Mouse (Mus musculus): ENCODE data around the gene Snx14. TPM values are rescaled to one million over a fixed set of nuclear protein-coding genes. Genes with fewer than 3 reads are reported as not detected.
"Not testable (repeated sequence)": the region's sequence is repeated elsewhere in the genome, so short reads cannot be mapped to it uniquely, and the experiment has no call there.

Snx14 gene
- polyA plus RNA-seq, 1 experiment from 2014 or later: 21.5 TPM

GRCm38 (mm10) chr9:88461017-88461416, 22.3 kb upstream of the Snx14 start:
- H3K27ac ChIP-seq (replicated peaks; ENCODE audit: low read depth, low read length); H3K27me3 ChIP-seq (ENCODE audit: control insufficient read depth, insufficient read depth, low read length); H3K4me2 ChIP-seq (ENCODE audit: low read depth, severe bottlenecking); H3K4me3 ChIP-seq (ENCODE audit: low read depth, low read length); DNase-seq (ENCODE audit: low spot score); ATAC-seq (ENCODE audit: insufficient number of reproducible peaks, low FRiP score, low TSS enrichment, low read depth); H3K9me3 ChIP-seq (ENCODE audit: control insufficient read depth, low read length); H3K4me1 ChIP-seq (ENCODE audit: control insufficient read depth, insufficient read depth, low read length); H3K9ac ChIP-seq (ENCODE audit: low read length): not testable (repeated sequence)
- WGBS: 92% methylated on average over 2 of the region's 4 CpGs
- peaks cover 12% of the 10 kb centered on the region for H3K36me3 ChIP-seq (ENCODE audit: control insufficient read depth, insufficient read depth, low read length)

GRCm38 (mm10) chr9:88439991-88440390, 1.2 kb upstream of the Snx14 start:
- ATAC-seq (ENCODE audit: insufficient number of reproducible peaks, low FRiP score, low TSS enrichment, low read depth): no peak
- Histone ChIP-seq H3K27ac (replicated peaks; ENCODE audit: low read depth, low read length) (no peak overlapping the region), H3K9ac (ENCODE audit: low read length) (no peak overlapping the region), H3K4me1 (ENCODE audit: control insufficient read depth, insufficient read depth, low read length) (no peaks in the 10 kb centered on the region), H3K27me3 (ENCODE audit: control insufficient read depth, insufficient read depth, low read length) (no peaks in the 10 kb centered on the region), H3K4me2 (ENCODE audit: low read depth, severe bottlenecking) (no peak overlapping the region), H3K36me3 (ENCODE audit: control insufficient read depth, insufficient read depth, low read length) (no peaks in the 10 kb centered on the region; the same call in 1 of the 2 replicates), H3K9me3 (ENCODE audit: control insufficient read depth, low read length) (no peaks in the 10 kb centered on the region), H3K4me3 (ENCODE audit: low read depth, low read length) (no peak overlapping the region)
- 31% methylated on average over 5 of the region's 5 CpGs for WGBS
- no peak for DNase-seq (ENCODE audit: low spot score)

- ATAC-seq (ENCODE audit: insufficient number of reproducible peaks, low FRiP score, low TSS enrichment, low read depth): no peak
- Histone ChIP-seq H3K36me3 (ENCODE audit: control insufficient read depth, insufficient read depth, low read length) (no peaks in the 10 kb centered on the region), H3K4me1 (ENCODE audit: control insufficient read depth, insufficient read depth, low read length) (no peaks in the 10 kb centered on the region), H3K27me3 (ENCODE audit: control insufficient read depth, insufficient read depth, low read length) (no peaks in the 10 kb centered on the region), H3K4me3 (ENCODE audit: low read depth, low read length) (peak overlapping the region; percentile 64), H3K4me2 (ENCODE audit: low read depth, severe bottlenecking) (peak overlapping the region; percentile 89), H3K9me3 (ENCODE audit: control insufficient read depth, low read length) (no peaks in the 10 kb centered on the region), H3K27ac (replicated peaks; ENCODE audit: low read depth, low read length) (peak overlapping the region; percentile 53; the same call in 1 of the 2 replicates), H3K9ac (ENCODE audit: low read length) (peak overlapping the region; percentile 74)
- no peak for DNase-seq (ENCODE audit: low spot score)
- WGBS: under 1% methylated on average over 17 of the region's 17 CpGs
Measured at GRCm38 (mm10) chr9:88439238-88439600, 461 bp upstream of the Snx14 start.

GRCm38 (mm10) chr9:88438237-88438554, 562 bp downstream of the Snx14 start:
- no peaks in the 10 kb centered on the region for H3K27me3 ChIP-seq (ENCODE audit: control insufficient read depth, insufficient read depth, low read length)
- WGBS: 1% methylated on average over 15 of the region's 15 CpGs
- no peaks in the 10 kb centered on the region for H3K36me3 ChIP-seq (ENCODE audit: control insufficient read depth, insufficient read depth, low read length)
- H3K9ac ChIP-seq (ENCODE audit: low read length): peak overlapping the region; percentile 74
- H3K4me1 ChIP-seq (ENCODE audit: control insufficient read depth, insufficient read depth, low read length): no peaks in the 10 kb centered on the region
- no peak for DNase-seq (ENCODE audit: low spot score)
- no peaks in the 10 kb centered on the region for H3K9me3 ChIP-seq (ENCODE audit: control insufficient read depth, low read length)
- H3K27ac ChIP-seq (replicated peaks; ENCODE audit: low read depth, low read length): peak overlapping the region; percentile 53
- peak overlapping the region; percentile 64 for H3K4me3 ChIP-seq (ENCODE audit: low read depth, low read length)
- ATAC-seq (ENCODE audit: insufficient number of reproducible peaks, low FRiP score, low TSS enrichment, low read depth): peak; percentile 1; the same call in 1 of the 2 replicates
- H3K4me2 ChIP-seq (ENCODE audit: low read depth, severe bottlenecking): peak overlapping the region; percentile 89

- Histone ChIP-seq H3K27me3 (ENCODE audit: control insufficient read depth, insufficient read depth, low read length) (no peaks in the 10 kb centered on the region), H3K4me3 (ENCODE audit: low read depth, low read length) (peak overlapping the region; percentile 64), H3K27ac (replicated peaks; ENCODE audit: low read depth, low read length) (no peak overlapping the region), H3K4me2 (ENCODE audit: low read depth, severe bottlenecking) (peak overlapping the region; percentile 89), H3K9me3 (ENCODE audit: control insufficient read depth, low read length) (no peaks in the 10 kb centered on the region), H3K4me1 (ENCODE audit: control insufficient read depth, insufficient read depth, low read length) (no peaks in the 10 kb centered on the region), H3K36me3 (ENCODE audit: control insufficient read depth, insufficient read depth, low read length) (no peaks in the 10 kb centered on the region), H3K9ac (ENCODE audit: low read length) (peak overlapping the region; percentile 74; the same call in 1 of the 2 replicates)
- DNase-seq (ENCODE audit: low spot score) (no peak), ATAC-seq (ENCODE audit: insufficient number of reproducible peaks, low FRiP score, low TSS enrichment, low read depth) (no peak)
- WGBS: 60% methylated on average over 10 of the region's 10 CpGs
Measured at GRCm38 (mm10) chr9:88437342-88438236, 1.2 kb downstream of the Snx14 start.

- no peaks in the 10 kb centered on the region for H3K9me3 ChIP-seq (ENCODE audit: control insufficient read depth, low read length)
- no peak overlapping the region for H3K4me2 ChIP-seq (ENCODE audit: low read depth, severe bottlenecking)
- no peak for ATAC-seq (ENCODE audit: insufficient number of reproducible peaks, low FRiP score, low TSS enrichment, low read depth)
- no peak overlapping the region for H3K27ac ChIP-seq (replicated peaks; ENCODE audit: low read depth, low read length)
- no peaks in the 10 kb centered on the region for H3K27me3 ChIP-seq (ENCODE audit: control insufficient read depth, insufficient read depth, low read length)
- H3K36me3 ChIP-seq (ENCODE audit: control insufficient read depth, insufficient read depth, low read length): no peaks in the 10 kb centered on the region
- no peak overlapping the region for H3K4me3 ChIP-seq (ENCODE audit: low read depth, low read length)
- DNase-seq (ENCODE audit: low spot score): no peak
- WGBS: 89% methylated on average over 2 of the region's 2 CpGs
- H3K4me1 ChIP-seq (ENCODE audit: control insufficient read depth, insufficient read depth, low read length): no peaks in the 10 kb centered on the region
- no peak overlapping the region for H3K9ac ChIP-seq (ENCODE audit: low read length)
Measured at GRCm38 (mm10) chr9:88424356-88424755, 14.4 kb downstream of the Snx14 start.

- 93% methylated on average over 4 of the region's 4 CpGs for WGBS
- ATAC-seq (ENCODE audit: insufficient number of reproducible peaks, low FRiP score, low TSS enrichment, low read depth) (no peak), DNase-seq (ENCODE audit: low spot score) (no peak)
- H3K27ac ChIP-seq (replicated peaks; ENCODE audit: low read depth, low read length): no peak overlapping the region
- no peaks in the 10 kb centered on the region for H3K36me3 ChIP-seq (ENCODE audit: control insufficient read depth, insufficient read depth, low read length)
- no peak overlapping the region for H3K9ac ChIP-seq (ENCODE audit: low read length)
- no peaks in the 10 kb centered on the region for H3K9me3 ChIP-seq (ENCODE audit: control insufficient read depth, low read length)
- H3K4me2 ChIP-seq (ENCODE audit: low read depth, severe bottlenecking): no peak overlapping the region
- H3K4me3 ChIP-seq (ENCODE audit: low read depth, low read length): no peak overlapping the region
- no peaks in the 10 kb centered on the region for H3K4me1 ChIP-seq (ENCODE audit: control insufficient read depth, insufficient read depth, low read length)
- no peaks in the 10 kb centered on the region for H3K27me3 ChIP-seq (ENCODE audit: control insufficient read depth, insufficient read depth, low read length)
Measured at GRCm38 (mm10) chr9:88422428-88422827, 16.3 kb downstream of the Snx14 start.

- H3K36me3 ChIP-seq (ENCODE audit: control insufficient read depth, insufficient read depth, low read length): no peaks in the 10 kb centered on the region
- H3K4me3 ChIP-seq (ENCODE audit: low read depth, low read length): no peak overlapping the region
- DNase-seq (ENCODE audit: low spot score): no peak
- no peak overlapping the region for H3K9ac ChIP-seq (ENCODE audit: low read length)
- ATAC-seq (ENCODE audit: insufficient number of reproducible peaks, low FRiP score, low TSS enrichment, low read depth): no peak
- 60% methylated on average over 1 of the region's 1 CpGs for WGBS
- H3K4me2 ChIP-seq (ENCODE audit: low read depth, severe bottlenecking): no peak overlapping the region
- no peaks in the 10 kb centered on the region for H3K27me3 ChIP-seq (ENCODE audit: control insufficient read depth, insufficient read depth, low read length)
- H3K27ac ChIP-seq (replicated peaks; ENCODE audit: low read depth, low read length): no peak overlapping the region
- H3K9me3 ChIP-seq (ENCODE audit: control insufficient read depth, low read length): no peaks in the 10 kb centered on the region
- no peaks in the 10 kb centered on the region for H3K4me1 ChIP-seq (ENCODE audit: control insufficient read depth, insufficient read depth, low read length)
Measured at GRCm38 (mm10) chr9:88416752-88417151, 22.0 kb downstream of the Snx14 start.
